Mouse (Mus musculus) liver, postnatal 0 days (tissue): ENCODE data around the gene Magoh. TPM values are rescaled to one million over a fixed set of nuclear protein-coding genes. Genes with fewer than 3 reads are reported as not detected.

Source experiments
- ATAC-seq: fragments of 200-750 bp; cut with Nextera tagmentation; 2 replicates; pipeline ENCODE4 v1.8.0; 2017; ENCODE audit warnings: mild to moderate bottlenecking, moderate library complexity
- DNase-seq: peaks from one replicate; pipeline ENCODE4 v3.0.0-alpha.2; 2016
- H3K27ac ChIP-seq: fragments of 300-500 bp; sonication (generic); 2 replicates; pipeline ENCODE4 v1.5.1; 2014; ENCODE audit warnings: antibody characterized with exemption, moderate library complexity, mild to moderate bottlenecking, low read depth
- H3K27me3 ChIP-seq: fragments of 300-500 bp; sonication (generic); 2 replicates; pipeline ENCODE4 v1.6.1; 2014; ENCODE audit warnings: low read length, control low read depth, mixed read lengths; ENCODE audit not compliant: insufficient read depth
- H3K36me3 ChIP-seq: fragments of 300-500 bp; sonication (generic); replicated peaks from 2 replicates; pipeline ENCODE4 v1.6.1; 2014; ENCODE audit warnings: mild to moderate bottlenecking, control low read depth, low read length, moderate library complexity, mixed read lengths; ENCODE audit not compliant: insufficient read depth
- H3K4me1 ChIP-seq: fragments of 300-500 bp; sonication (generic); 2 replicates; pipeline ENCODE4 v1.6.1; 2014; ENCODE audit warnings: antibody characterized with exemption, mild to moderate bottlenecking, control low read depth; ENCODE audit not compliant: insufficient read depth
- H3K4me2 ChIP-seq: fragments of 300-500 bp; sonication (generic); 2 replicates; pipeline ENCODE4 v1.6.1; 2014; ENCODE audit warnings: low read depth, mild to moderate bottlenecking, low read length, moderate library complexity, mixed read lengths
- H3K4me3 ChIP-seq: fragments of 300-500 bp; sonication (generic); 2 replicates; pipeline ENCODE4 v1.5.1; 2014; ENCODE audit warnings: low read depth, low read length
- H3K9ac ChIP-seq: fragments of 300-500 bp; sonication (generic); replicated peaks from 2 replicates; pipeline ENCODE4 v1.6.1; 2014; ENCODE audit warnings: mild to moderate bottlenecking, moderate library complexity
- H3K9me3 ChIP-seq: fragments of 300-500 bp; sonication (generic); 2 replicates; pipeline ENCODE4 v1.6.1; 2016; ENCODE audit warnings: mild to moderate bottlenecking, control low read depth, low read length, mixed read lengths
- CTCF ChIP-seq: sonication (generic); IDR thresholded peaks from 2 replicates; pipeline ENCODE4 v1.5.1; 2016; ENCODE audit warnings: antibody characterized with exemption, low read depth
- EP300 ChIP-seq: IDR thresholded peaks from 2 replicates; pipeline ENCODE4 v1.6.1; 2016; ENCODE audit warnings: antibody characterized with exemption, low read depth, mild to moderate bottlenecking
- WGBS: fragments of 180-500 bp; shearing (Covaris S2); extraction: QIAGEN DNeasy Blood & Tissue Kit; methylation state at CpG from one replicate; pipeline ENCODE4 v1.1.7; 2014; ENCODE audit not compliant: insufficient replicate concordance; 5-methylcytosine and 5-hydroxymethylcytosine counted together
- polyA plus RNA-seq: library from polyadenylated mRNA; unstranded; fragments of >200 nt; fragmentation: Nextera tagmentation; extraction: Ambion mirVana; gene quantifications from 2 replicates; pipeline ENCODE4 v1.2.1, GENCODE M21; 2015

Gene Magoh
- polyA plus RNA-seq, 1 experiment from 2014 or later, result 67.5 TPM

DNA sequence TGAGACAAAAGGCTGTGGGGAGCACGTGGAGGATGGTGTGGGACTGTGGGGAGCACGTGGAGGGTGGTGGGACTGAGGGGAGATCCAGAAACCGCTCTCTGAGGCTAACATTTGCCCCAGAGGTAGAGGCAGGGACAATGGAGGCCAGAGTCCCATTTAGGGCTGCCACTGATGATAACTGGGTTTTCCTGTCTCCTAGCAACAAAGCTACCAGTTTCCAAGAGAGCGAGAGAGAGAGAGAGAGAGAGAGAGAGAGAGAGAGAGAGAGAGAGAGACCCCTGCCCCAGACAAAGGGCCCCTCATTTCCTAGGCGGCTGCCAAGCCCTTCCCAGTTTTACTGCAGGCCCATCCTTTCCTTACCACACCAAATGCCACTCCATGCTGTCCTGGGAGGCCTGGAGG lies 44.0 kb upstream of the Magoh start:
- WGBS, result 64% methylated on average over 5 of the region's 5 CpGs

DNA sequence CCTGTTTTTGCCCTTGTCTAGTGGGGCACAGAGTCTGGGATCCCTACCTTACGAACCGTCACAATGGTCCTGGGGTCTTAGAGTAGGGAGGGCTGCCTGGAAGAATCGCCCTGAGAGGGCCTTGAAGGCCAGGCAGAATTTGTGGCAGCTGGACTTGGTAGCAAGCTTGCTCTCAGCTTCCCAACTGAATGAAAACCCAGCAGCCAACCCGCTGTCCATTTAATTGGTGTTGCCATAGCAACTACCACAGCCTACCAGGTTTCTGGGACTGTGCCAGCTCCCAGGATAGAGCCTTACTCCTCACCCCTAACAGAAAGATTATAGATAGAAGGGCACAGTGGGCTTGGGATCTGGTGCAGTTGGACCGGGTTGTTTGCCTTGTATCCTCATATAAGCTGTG lies 42.8 kb upstream of the Magoh start:
- Histone ChIP-seq H3K4me2 (no peak overlapping the region), H3K27ac (no peak overlapping the region), H3K27me3 (no peaks in the 10 kb centered on the region), H3K9ac (no peak overlapping the region), H3K9me3 (no peaks in the 10 kb centered on the region), H3K36me3 (no peaks in the 10 kb centered on the region), H3K4me1 (no peaks in the 10 kb centered on the region), H3K4me3 (no peak overlapping the region)
- WGBS, result 82% methylated on average over 5 of the region's 5 CpGs
- TF ChIP-seq CTCF, result no peak
- no peak for TF ChIP-seq EP300
- ATAC-seq, result no peak
- DNase-seq, result no peak

More for the DNA sequence above, 44.0 kb upstream of the Magoh start:
- no peaks in the 10 kb centered on the region for H3K36me3 ChIP-seq
- no peaks in the 10 kb centered on the region for H3K27me3 ChIP-seq
- no peaks in the 10 kb centered on the region for H3K9me3 ChIP-seq
- no peak overlapping the region for H3K9ac ChIP-seq
- TF ChIP-seq CTCF, result no peak
- no peak for TF ChIP-seq EP300
- no peak overlapping the region for H3K27ac ChIP-seq
- H3K4me1 ChIP-seq, result no peaks in the 10 kb centered on the region
- no peak for ATAC-seq
- no peak for DNase-seq
- no peak overlapping the region for H3K4me3 ChIP-seq
- no peak overlapping the region for H3K4me2 ChIP-seq

DNA sequence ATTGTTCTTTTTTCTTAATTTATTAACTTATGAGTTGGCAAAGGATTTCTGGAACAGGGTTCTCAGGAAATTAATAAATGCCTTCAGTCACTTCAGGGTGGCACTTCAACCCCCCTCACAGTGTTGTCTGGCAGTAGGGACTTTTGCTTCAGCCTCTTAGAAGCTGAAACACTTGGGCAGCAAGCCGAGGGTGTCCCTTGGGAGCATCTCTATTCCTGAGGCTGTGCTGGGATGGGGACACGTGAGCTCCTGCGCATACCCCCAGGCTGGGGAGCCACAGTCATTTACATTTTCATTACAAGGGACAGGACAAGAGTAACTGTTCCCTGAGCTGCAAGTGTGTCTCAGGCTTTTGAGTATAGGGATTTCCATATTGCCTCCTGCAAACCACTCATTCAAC lies 41.6 kb upstream of the Magoh start:
- Histone ChIP-seq H3K4me3 (no peak overlapping the region), H3K27ac (no peak overlapping the region), H3K4me1 (no peaks in the 10 kb centered on the region), H3K4me2 (no peak overlapping the region), H3K36me3 (no peaks in the 10 kb centered on the region), H3K27me3 (no peaks in the 10 kb centered on the region), H3K9me3 (no peaks in the 10 kb centered on the region), H3K9ac (no peak overlapping the region)
- no peak for TF ChIP-seq CTCF
- TF ChIP-seq EP300, result no peak
- ATAC-seq, result no peak
- DNase-seq, result no peak
- WGBS, result 92% methylated on average over 3 of the region's 3 CpGs

DNA sequence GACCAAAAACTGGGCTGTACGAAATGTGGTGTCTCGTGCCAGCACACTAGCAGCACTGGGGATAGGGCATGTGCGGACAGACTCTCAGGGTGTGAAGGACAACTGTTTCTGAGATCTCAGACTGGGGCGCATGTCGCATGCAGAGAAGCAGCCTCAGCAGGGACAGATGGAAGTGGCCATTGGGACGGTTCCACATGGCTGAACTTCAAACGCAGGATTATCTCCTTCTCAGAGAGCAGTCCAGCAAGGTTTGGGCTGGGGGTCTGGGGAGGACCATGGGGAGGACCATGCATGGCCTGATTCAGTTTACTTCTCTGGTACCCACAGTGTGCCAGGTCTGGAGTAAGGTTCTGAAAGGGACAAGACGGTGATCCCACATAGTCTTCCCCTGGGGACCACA lies 35.9 kb upstream of the Magoh start:
- ATAC-seq, result no peak
- no peaks in the 10 kb centered on the region for H3K36me3 ChIP-seq
- no peaks in the 10 kb centered on the region for H3K4me1 ChIP-seq
- DNase-seq, result no peak
- peaks cover 7% of the 10 kb centered on the region; the same call in 1 of the 2 replicates for H3K27me3 ChIP-seq
- TF ChIP-seq EP300 (no peak), CTCF (no peak)
- H3K9me3 ChIP-seq, result no peaks in the 10 kb centered on the region
- H3K4me2 ChIP-seq, result no peak overlapping the region
- 88% methylated on average over 8 of the region's 8 CpGs for WGBS
- no peak overlapping the region for H3K4me3 ChIP-seq
- H3K9ac ChIP-seq, result no peak overlapping the region
- no peak overlapping the region for H3K27ac ChIP-seq

DNA sequence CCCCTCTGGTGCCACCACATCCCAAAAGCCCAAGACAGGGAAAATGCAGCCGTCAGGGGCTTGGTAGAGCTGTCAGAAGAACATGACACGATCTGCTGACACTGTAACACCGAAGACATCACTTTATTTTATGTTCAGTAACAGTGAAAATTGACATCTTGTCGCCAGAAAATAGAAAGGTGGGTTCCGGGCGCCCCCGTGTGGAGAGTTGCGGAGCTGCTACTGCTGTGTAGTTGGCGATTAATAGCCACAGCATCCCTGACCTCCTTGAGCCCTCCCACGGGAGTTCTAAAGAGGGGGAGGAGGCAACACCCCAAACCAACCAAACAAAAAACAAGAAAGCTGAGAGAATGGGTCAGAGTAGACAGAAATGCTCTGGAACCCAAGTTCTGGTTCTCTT lies 34.6 kb upstream of the Magoh start:
- ATAC-seq (no peak), DNase-seq (peak; percentile 85)
- 4% methylated on average over 10 of the region's 10 CpGs for WGBS
- no peak overlapping the region for H3K9ac ChIP-seq
- no peaks in the 10 kb centered on the region for H3K9me3 ChIP-seq
- no peak overlapping the region for H3K4me3 ChIP-seq
- H3K27me3 ChIP-seq, result peaks cover 7% of the 10 kb centered on the region; the same call in 1 of the 2 replicates
- peak; percentile 91 for TF ChIP-seq CTCF
- no peak for TF ChIP-seq EP300
- H3K4me2 ChIP-seq, result no peak overlapping the region
- H3K27ac ChIP-seq, result no peak overlapping the region
- H3K36me3 ChIP-seq, result no peaks in the 10 kb centered on the region
- H3K4me1 ChIP-seq, result no peaks in the 10 kb centered on the region

DNA sequence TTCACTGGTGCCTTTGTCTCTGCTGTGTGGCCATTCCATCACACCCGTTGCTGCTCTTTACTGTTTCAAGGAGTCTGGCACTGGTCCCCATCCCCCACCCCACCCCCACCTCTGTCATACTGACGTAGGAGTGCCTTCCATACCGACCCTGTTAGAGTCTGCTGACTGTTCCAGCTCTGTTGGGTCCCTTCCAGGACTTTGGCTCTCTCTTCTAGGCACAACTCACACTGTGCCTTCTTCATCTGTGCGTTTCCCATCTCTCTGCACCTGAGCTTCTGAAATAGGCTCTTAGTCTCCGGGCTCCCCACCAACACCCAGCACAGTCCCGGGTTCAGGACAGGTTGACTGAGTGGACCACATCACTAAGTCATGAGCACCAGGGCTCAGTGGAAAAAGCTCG lies 32.8 kb upstream of the Magoh start:
- 59% methylated on average over 7 of the region's 7 CpGs for WGBS
- Histone ChIP-seq H3K27ac (no peak overlapping the region), H3K4me1 (no peaks in the 10 kb centered on the region), H3K9me3 (no peaks in the 10 kb centered on the region), H3K27me3 (peaks cover 7% of the 10 kb centered on the region; the same call in 1 of the 2 replicates), H3K4me3 (no peak overlapping the region), H3K9ac (no peak overlapping the region), H3K4me2 (no peak overlapping the region), H3K36me3 (no peaks in the 10 kb centered on the region)
- DNase-seq, result no peak
- TF ChIP-seq EP300 (no peak), CTCF (no peak)
- no peak for ATAC-seq

DNA sequence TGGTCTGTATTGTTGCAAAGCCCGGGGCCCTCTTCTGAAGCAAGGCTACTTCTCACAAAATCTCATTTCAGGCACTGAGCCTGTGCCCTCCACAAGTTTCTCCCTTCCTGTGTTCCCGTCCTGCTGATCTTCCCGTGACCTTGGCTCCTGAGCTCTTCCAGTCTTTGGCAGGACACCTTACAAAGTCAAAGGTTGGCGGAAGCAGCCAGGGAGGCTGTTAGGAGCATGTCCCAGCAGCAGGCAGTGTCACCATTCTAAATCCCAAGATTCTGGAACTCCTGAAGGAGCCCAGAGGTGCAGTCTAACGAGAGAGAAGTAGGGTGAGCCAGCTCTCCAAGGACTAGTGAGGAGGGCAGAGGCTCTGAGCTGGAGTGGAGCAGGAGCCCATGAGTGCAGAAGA lies 31.0 kb upstream of the Magoh start:
- no peak for ATAC-seq
- no peak overlapping the region for H3K27ac ChIP-seq
- no peaks in the 10 kb centered on the region for H3K9me3 ChIP-seq
- TF ChIP-seq EP300, result no peak
- no peak for TF ChIP-seq CTCF
- H3K9ac ChIP-seq, result no peak overlapping the region
- WGBS, result 77% methylated on average over 5 of the region's 5 CpGs
- DNase-seq, result no peak
- H3K4me3 ChIP-seq, result no peak overlapping the region
- H3K27me3 ChIP-seq, result peaks cover 7% of the 10 kb centered on the region; the same call in 1 of the 2 replicates
- no peak overlapping the region for H3K4me2 ChIP-seq
- no peaks in the 10 kb centered on the region for H3K4me1 ChIP-seq
- no peaks in the 10 kb centered on the region for H3K36me3 ChIP-seq
